13 mouse cellular contexts compared by ENCODE assay signal in genomic region chr17:32523895-32524294, GRCm38 (mm10). TPM values are rescaled to one million over a fixed set of nuclear protein-coding genes. Genes with fewer than 3 reads are reported as not detected.
DNase-seq lines count a peak whose midpoint lies in the region; ATAC-seq lines count a peak whose summit lies in the region.
"Had no signal": no experiment of that assay in that cellular context is flagged by ENCODE, and none has a peak within 500 bp of the region (broad histone marks: within the 10 kb centered on the region; RNA-seq: fewer than 3 reads in every experiment).

No protein-coding gene starts in this region.

- ATAC-seq in common myeloid progenitor, adult 5-6 weeks (replicated peaks; ENCODE audit: low read depth, poor library complexity, severe bottlenecking): peak; percentile 68
- ATAC-seq: forebrain, postnatal 0 days; midbrain, embryonic 13.5 days had no signal

- DNase-seq in A20 (ENCODE audit: low read depth, low spot score): peak; percentile 90
- peak; percentile 85 for DNase-seq in CD4-positive, CD25-positive, alpha-beta regulatory T cell, adult 2 months (ENCODE audit: low read depth, low spot score)
- peak; percentile 80 for DNase-seq in naive thymus-derived CD4-positive, alpha-beta T cell, adult 2 months (ENCODE audit: low read depth)
- DNase-seq in adrenal gland, postnatal 14 days: no peak
- DNase-seq in adrenal gland, adult 8-10 months: no peak
- DNase-seq in cerebellum, postnatal 4 days (ENCODE audit: low spot score in 2 of 2): no peak
- DNase-seq in ovary, postnatal 36 days (ENCODE audit: low spot score): no peak
- DNase-seq: cerebellum, postnatal 14 days; forebrain, postnatal 0 days; gastrocnemius, postnatal 25 days; lung, embryonic 14.5 days had no signal

RNA-seq across cellular contexts. Expression of gene Cyp4f16, which starts 12.5 kb away (rescaled TPM):
- 9.6 and 11.6 TPM in 2 replicates for total RNA-seq in common myeloid progenitor, adult 5-6 weeks (2017)
- total RNA-seq in adrenal gland, postnatal 14 days (2021): 9.1 and 12.5 TPM in 2 replicates
- 10 to 100 TPM; 12.0 to 28.8 (median 19.9) TPM for total RNA-seq in adrenal gland, adult 8-10 months (2022)

RNA-seq across cellular contexts. Expression of gene Cyp4f17, which starts 18.0 kb away (rescaled TPM):
- total RNA-seq in common myeloid progenitor, adult 5-6 weeks (2017): 0.50 and 2.0 TPM in 2 replicates
- 7.7 and 7.9 TPM in 2 replicates for total RNA-seq in adrenal gland, postnatal 14 days (2021)
- 10 to 100 TPM; 11.1 to 32.1 (median 21.6) TPM for total RNA-seq in adrenal gland, adult 8-10 months (2022)

Comparison
In these comparisons a context has a peak if more than half of its experiments do, and no peak if none do; other contexts are left out.
1. DNase-seq: peak in A20 (single experiment), CD4-positive, CD25-positive, alpha-beta regulatory T cell, adult 2 months (single experiment) and naive thymus-derived CD4-positive, alpha-beta T cell, adult 2 months (single experiment); none in adrenal gland, postnatal 14 days (single experiment), adrenal gland, adult 8-10 months (single experiment), cerebellum, postnatal 4 days (0 of 2) and ovary, postnatal 36 days (single experiment).